Mouse (Mus musculus): ENCODE results near the gene Ripor3. TPM values are rescaled to one million over a fixed set of nuclear protein-coding genes. Genes with fewer than 3 reads are reported as not detected.

Gene Ripor3
- polyA plus RNA-seq, 1 experiment: 2.4 TPM

DNA sequence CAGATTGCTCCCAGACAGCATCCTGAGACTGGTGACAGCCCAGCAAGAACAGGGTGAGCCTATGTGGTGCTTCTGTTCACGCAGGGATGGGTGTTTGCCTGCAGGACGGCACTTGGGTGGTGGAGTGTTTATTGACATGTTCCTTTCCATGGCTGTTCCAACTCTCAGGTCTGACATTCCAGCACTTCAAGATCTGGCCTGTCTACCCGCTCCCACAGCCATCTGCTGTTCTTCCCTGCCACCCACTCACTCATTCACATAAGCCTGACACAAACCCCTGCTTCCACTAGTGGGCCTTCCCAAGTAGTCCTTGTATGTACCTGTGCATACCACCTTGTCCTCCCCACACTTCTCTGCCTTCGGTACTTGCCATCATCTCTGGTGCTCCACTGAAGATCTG lies 47.2 kb downstream of the Ripor3 start:
- Histone ChIP-seq H3K27ac (ENCODE audit: insufficient read depth, low read length) (no peak overlapping the region), H3K4me1 (ENCODE audit: control insufficient read depth, insufficient read depth, low read length) (peaks cover 3% of the 10 kb centered on the region), H3K36me3 (ENCODE audit: control insufficient read depth, insufficient read depth, low read length, poor library complexity, severe bottlenecking) (no peaks in the 10 kb centered on the region), H3K4me3 (ENCODE audit: low read depth, low read length) (no peak overlapping the region), H3K27me3 (ENCODE audit: control insufficient read depth, insufficient read depth, low read length, poor library complexity, severe bottlenecking) (no peaks in the 10 kb centered on the region), H3K9me3 (replicated peaks; ENCODE audit: control insufficient read depth, insufficient read depth, low read length, poor library complexity, severe bottlenecking) (no peaks in the 10 kb centered on the region), H3K9ac (ENCODE audit: low read depth, poor library complexity, severe bottlenecking) (no peak overlapping the region)
- no peak for TF ChIP-seq POLR2A (IDR thresholded peaks at IDR 0.05; ENCODE audit: insufficient read depth, low read length)
- TF ChIP-seq CTCF (IDR thresholded peaks at IDR 0.05; ENCODE audit: low read depth, low read length): no peak
- TF ChIP-seq EP300 (IDR thresholded peaks at IDR 0.05; ENCODE audit: insufficient read depth, low read depth, low read length): no peak

DNA sequence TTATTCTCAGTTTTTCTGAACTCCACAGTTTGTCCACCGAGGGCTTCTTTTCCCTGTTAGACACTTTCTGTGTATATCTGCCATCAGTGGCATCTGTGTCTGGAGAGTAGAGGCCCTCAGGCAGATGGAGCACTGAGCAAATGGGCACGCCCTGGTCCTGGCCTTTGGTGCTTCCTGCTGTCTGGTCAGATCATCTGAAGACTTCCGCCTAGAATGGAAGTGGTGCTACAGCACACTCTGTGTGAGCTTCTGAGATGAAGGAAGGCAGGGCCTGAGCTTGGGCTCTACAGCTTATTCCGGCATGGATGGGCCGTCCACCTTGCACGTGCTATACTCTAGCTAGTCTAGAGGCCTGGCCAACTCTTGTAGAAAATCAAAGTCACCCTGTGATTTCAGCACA lies 48.1 kb downstream of the Ripor3 start:
- H3K9ac ChIP-seq (ENCODE audit: low read depth, poor library complexity, severe bottlenecking): no peak overlapping the region
- H3K4me3 ChIP-seq (ENCODE audit: low read depth, low read length): no peak overlapping the region
- H3K36me3 ChIP-seq (ENCODE audit: control insufficient read depth, insufficient read depth, low read length, poor library complexity, severe bottlenecking): no peaks in the 10 kb centered on the region
- H3K27ac ChIP-seq (ENCODE audit: insufficient read depth, low read length): no peak overlapping the region
- no peaks in the 10 kb centered on the region for H3K9me3 ChIP-seq (replicated peaks; ENCODE audit: control insufficient read depth, insufficient read depth, low read length, poor library complexity, severe bottlenecking)
- H3K27me3 ChIP-seq (ENCODE audit: control insufficient read depth, insufficient read depth, low read length, poor library complexity, severe bottlenecking): no peaks in the 10 kb centered on the region
- TF ChIP-seq POLR2A (IDR thresholded peaks at IDR 0.05; ENCODE audit: insufficient read depth, low read length) (no peak), EP300 (IDR thresholded peaks at IDR 0.05; ENCODE audit: insufficient read depth, low read depth, low read length) (no peak), CTCF (IDR thresholded peaks at IDR 0.05; ENCODE audit: low read depth, low read length) (no peak)
- peaks cover 3% of the 10 kb centered on the region for H3K4me1 ChIP-seq (ENCODE audit: control insufficient read depth, insufficient read depth, low read length)

DNA sequence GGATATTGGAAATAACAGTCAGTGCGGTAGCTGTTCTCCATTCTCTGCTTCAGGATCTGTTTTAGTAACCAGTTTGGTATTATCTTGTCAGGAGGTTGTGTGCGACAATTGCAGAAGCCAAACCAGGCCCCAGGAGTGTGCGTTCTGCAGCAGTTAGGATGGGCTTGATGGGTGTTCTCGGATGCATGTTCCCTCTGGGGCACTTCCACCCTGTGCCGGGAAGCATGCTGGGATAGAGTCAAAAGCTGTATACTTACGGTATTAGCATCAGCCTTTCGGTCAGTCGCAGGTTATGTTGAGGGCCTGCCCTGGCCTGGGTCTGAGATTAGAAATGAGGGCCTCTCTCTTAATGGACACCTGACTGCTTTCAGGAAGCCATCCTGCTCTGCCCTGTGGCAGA lies 49.8 kb downstream of the Ripor3 start:
- Histone ChIP-seq H3K4me3 (ENCODE audit: low read depth, low read length) (no peak overlapping the region), H3K27ac (ENCODE audit: insufficient read depth, low read length) (no peak overlapping the region), H3K36me3 (ENCODE audit: control insufficient read depth, insufficient read depth, low read length, poor library complexity, severe bottlenecking) (no peaks in the 10 kb centered on the region), H3K9ac (ENCODE audit: low read depth, poor library complexity, severe bottlenecking) (no peak overlapping the region), H3K4me1 (ENCODE audit: control insufficient read depth, insufficient read depth, low read length) (peaks cover 3% of the 10 kb centered on the region), H3K27me3 (ENCODE audit: control insufficient read depth, insufficient read depth, low read length, poor library complexity, severe bottlenecking) (no peaks in the 10 kb centered on the region), H3K9me3 (replicated peaks; ENCODE audit: control insufficient read depth, insufficient read depth, low read length, poor library complexity, severe bottlenecking) (no peaks in the 10 kb centered on the region)
- TF ChIP-seq CTCF (IDR thresholded peaks at IDR 0.05; ENCODE audit: low read depth, low read length): no peak
- TF ChIP-seq EP300 (IDR thresholded peaks at IDR 0.05; ENCODE audit: insufficient read depth, low read depth, low read length): no peak
- no peak for TF ChIP-seq POLR2A (IDR thresholded peaks at IDR 0.05; ENCODE audit: insufficient read depth, low read length)

DNA sequence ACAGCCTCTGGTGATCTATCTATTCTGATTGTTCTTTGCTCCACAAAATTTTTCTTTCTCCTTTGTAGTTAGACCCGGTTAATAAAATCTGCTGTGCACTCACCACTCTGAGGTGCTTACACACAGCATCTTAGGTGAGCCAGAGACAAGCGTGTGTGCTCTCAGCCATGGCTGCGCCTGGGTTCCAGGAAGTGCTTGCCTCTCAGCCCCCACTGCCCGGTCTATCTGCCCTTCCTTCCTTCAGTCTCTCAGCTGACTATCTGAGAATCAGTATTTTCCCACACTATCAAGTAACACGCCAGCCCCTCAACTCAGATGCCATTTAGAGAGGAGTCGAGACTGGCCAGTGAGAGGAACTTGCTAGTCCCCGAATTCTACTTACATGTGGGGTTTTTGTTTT lies 50.4 kb downstream of the Ripor3 start:
- H3K9ac ChIP-seq (ENCODE audit: low read depth, poor library complexity, severe bottlenecking): no peak overlapping the region
- H3K4me1 ChIP-seq (ENCODE audit: control insufficient read depth, insufficient read depth, low read length): peaks cover 3% of the 10 kb centered on the region
- TF ChIP-seq CTCF (IDR thresholded peaks at IDR 0.05; ENCODE audit: low read depth, low read length): no peak
- no peak for TF ChIP-seq POLR2A (IDR thresholded peaks at IDR 0.05; ENCODE audit: insufficient read depth, low read length)
- TF ChIP-seq EP300 (IDR thresholded peaks at IDR 0.05; ENCODE audit: insufficient read depth, low read depth, low read length): no peak
- no peak overlapping the region for H3K4me3 ChIP-seq (ENCODE audit: low read depth, low read length)
- H3K36me3 ChIP-seq (ENCODE audit: control insufficient read depth, insufficient read depth, low read length, poor library complexity, severe bottlenecking): no peaks in the 10 kb centered on the region
- no peak overlapping the region for H3K27ac ChIP-seq (ENCODE audit: insufficient read depth, low read length)
- no peaks in the 10 kb centered on the region for H3K9me3 ChIP-seq (replicated peaks; ENCODE audit: control insufficient read depth, insufficient read depth, low read length, poor library complexity, severe bottlenecking)
- no peaks in the 10 kb centered on the region for H3K27me3 ChIP-seq (ENCODE audit: control insufficient read depth, insufficient read depth, low read length, poor library complexity, severe bottlenecking)

DNA sequence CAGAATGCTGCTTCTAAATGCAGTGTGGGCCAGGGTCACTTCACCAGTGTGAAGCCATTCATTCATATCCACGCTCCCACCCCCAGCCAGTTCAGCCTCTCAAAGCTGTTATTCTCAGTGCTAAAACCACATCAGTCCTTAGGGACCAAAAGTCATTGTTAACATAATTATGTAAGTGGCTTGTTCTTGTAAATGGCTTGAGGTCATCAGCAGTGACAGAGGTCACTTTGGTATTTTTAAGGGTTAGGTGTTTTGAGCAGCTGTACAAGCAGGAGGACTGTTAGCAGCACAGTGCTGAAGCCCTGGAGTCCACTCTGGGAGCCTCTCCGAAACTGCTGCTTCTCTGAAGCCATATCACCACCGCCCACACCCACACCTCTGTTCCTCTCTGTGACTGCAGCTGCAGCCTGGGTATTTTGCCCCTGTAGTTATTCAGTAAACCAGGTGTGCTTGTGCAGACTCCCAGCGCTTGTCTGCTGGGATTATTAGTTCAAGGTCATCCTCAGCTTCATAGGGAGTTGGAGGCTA lies 51.0 kb downstream of the Ripor3 start:
- TF ChIP-seq EP300 (IDR thresholded peaks at IDR 0.05; ENCODE audit: insufficient read depth, low read depth, low read length) (no peak), POLR2A (IDR thresholded peaks at IDR 0.05; ENCODE audit: insufficient read depth, low read length) (no peak), CTCF (IDR thresholded peaks at IDR 0.05; ENCODE audit: low read depth, low read length) (no peak)
- Histone ChIP-seq H3K36me3 (ENCODE audit: control insufficient read depth, insufficient read depth, low read length, poor library complexity, severe bottlenecking) (no peaks in the 10 kb centered on the region), H3K4me3 (ENCODE audit: low read depth, low read length) (no peak overlapping the region), H3K27me3 (ENCODE audit: control insufficient read depth, insufficient read depth, low read length, poor library complexity, severe bottlenecking) (no peaks in the 10 kb centered on the region), H3K4me1 (ENCODE audit: control insufficient read depth, insufficient read depth, low read length) (peaks cover 3% of the 10 kb centered on the region), H3K9ac (ENCODE audit: low read depth, poor library complexity, severe bottlenecking) (no peak overlapping the region), H3K9me3 (replicated peaks; ENCODE audit: control insufficient read depth, insufficient read depth, low read length, poor library complexity, severe bottlenecking) (no peaks in the 10 kb centered on the region), H3K27ac (ENCODE audit: insufficient read depth, low read length) (no peak overlapping the region)

DNA sequence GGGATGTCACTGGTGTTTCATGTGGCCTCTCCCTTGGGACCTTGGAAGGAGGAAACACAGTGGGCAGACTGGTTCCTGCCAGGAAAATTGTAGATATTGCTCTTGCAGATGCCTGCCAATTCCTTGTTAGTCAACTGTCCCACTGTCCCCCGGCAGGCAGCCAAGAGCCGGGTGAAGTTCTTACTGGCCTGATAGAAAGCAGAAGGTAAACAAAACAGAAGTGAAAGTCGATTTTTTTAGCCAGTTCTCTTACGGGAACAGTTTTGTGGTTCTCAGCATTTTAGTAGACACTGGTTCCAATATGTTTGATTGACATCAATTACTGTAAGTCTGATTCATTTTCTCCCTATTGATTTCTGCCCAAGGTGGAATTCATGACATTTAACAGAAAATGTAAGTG lies 51.6 kb downstream of the Ripor3 start:
- peaks cover 3% of the 10 kb centered on the region for H3K4me1 ChIP-seq (ENCODE audit: control insufficient read depth, insufficient read depth, low read length)
- TF ChIP-seq CTCF (IDR thresholded peaks at IDR 0.05; ENCODE audit: low read depth, low read length): no peak
- no peak for TF ChIP-seq POLR2A (IDR thresholded peaks at IDR 0.05; ENCODE audit: insufficient read depth, low read length)
- no peak for TF ChIP-seq EP300 (IDR thresholded peaks at IDR 0.05; ENCODE audit: insufficient read depth, low read depth, low read length)
- H3K27me3 ChIP-seq (ENCODE audit: control insufficient read depth, insufficient read depth, low read length, poor library complexity, severe bottlenecking): no peaks in the 10 kb centered on the region
- no peak overlapping the region for H3K4me3 ChIP-seq (ENCODE audit: low read depth, low read length)
- no peaks in the 10 kb centered on the region for H3K9me3 ChIP-seq (replicated peaks; ENCODE audit: control insufficient read depth, insufficient read depth, low read length, poor library complexity, severe bottlenecking)
- no peak overlapping the region for H3K9ac ChIP-seq (ENCODE audit: low read depth, poor library complexity, severe bottlenecking)
- H3K27ac ChIP-seq (ENCODE audit: insufficient read depth, low read length): no peak overlapping the region
- H3K36me3 ChIP-seq (ENCODE audit: control insufficient read depth, insufficient read depth, low read length, poor library complexity, severe bottlenecking): no peaks in the 10 kb centered on the region
